Mouse (Mus musculus): ENCODE results near the gene Dpp8. TPM values are rescaled to one million over a fixed set of nuclear protein-coding genes. Genes with fewer than 3 reads are reported as not detected.

Gene Dpp8
- total and polyA plus RNA-seq, 3 experiments, result 36.0 to 53.2 (median 39.9) TPM

GRCm38 (mm10) chr9:65070587-65070986 lies 38.4 kb downstream of the Dpp8 start:
- Histone ChIP-seq H3K4me1 (ENCODE audit: control insufficient read depth in 1 of 2, insufficient read depth in 2 of 2) (peaks cover 7 to 25% of the 10 kb centered on the region in 2 experiments; a peak in 3 of 4 replicates), H3K79me2 (replicated peaks; ENCODE audit: control insufficient read depth, extremely low read depth, insufficient read depth, poor library complexity, severe bottlenecking) (no peaks in the 10 kb centered on the region), H3K27me3 (replicated peaks) (no peaks in the 10 kb centered on the region), H3K27ac (ENCODE audit: insufficient read depth, low read depth) (no peak overlapping the region), H3K9ac (ENCODE audit: insufficient read depth, low read depth) (no peak overlapping the region), H3K4me2 (ENCODE audit: insufficient read depth, low read depth, poor library complexity, severe bottlenecking) (no peak overlapping the region), H3K9me3 (replicated peaks; ENCODE audit: low read length) (no peaks in the 10 kb centered on the region), H3K4me3 (replicated peaks in 1 of 3; ENCODE audit: low read depth in 2 of 3, low read length in 2 of 3, poor library complexity in 1 of 3) (no peak overlapping the region), H3K36me3 (replicated peaks in 1 of 2; ENCODE audit: control insufficient read depth in 1 of 2, insufficient read depth in 1 of 2, low read length in 1 of 2) (peaks cover 46 to 66% of the 10 kb centered on the region in 2 experiments)
- dilution Hi-C loops (cut with MboI; ENCODE audit: extremely low pct_ligation_motif_present, extremely low pct_unique_long_range_greater_than_20kb, low sequenced_read_pairs) (no loop called here), in situ Hi-C loops (cut with MboI; ENCODE audit: low pct_ligation_motif_present, low pct_unique_long_range_greater_than_20kb, low sequenced_read_pairs) (no loop called here)
- no peak for DNase-seq (ENCODE audit: extremely low read depth)
- TF ChIP-seq IRF4 (IDR thresholded peaks at IDR 0.05; ENCODE audit: low read depth, low read length), result no peak
- TF ChIP-seq RAD21 (IDR thresholded peaks at IDR 0.05; ENCODE audit: low read depth, low read length), result no peak
- TF ChIP-seq NRF1 (IDR thresholded peaks at IDR 0.05; ENCODE audit: low read depth, low read length), result no peak
- no peak for TF ChIP-seq JUND (conservative IDR thresholded peaks at IDR 0.05; ENCODE audit: low read depth, low read length)
- no peak for TF ChIP-seq ZNF384 (IDR thresholded peaks at IDR 0.05; ENCODE audit: low read depth, low read length)
- no peak for TF ChIP-seq TBP (conservative IDR thresholded peaks at IDR 0.05; ENCODE audit: low read depth, low read length)
- TF ChIP-seq RCOR1 (conservative IDR thresholded peaks at IDR 0.05; ENCODE audit: low read depth, low read length), result no peak
- no peak for TF ChIP-seq KAT2A (IDR thresholded peaks at IDR 0.05; ENCODE audit: insufficient replicate concordance, low read length)
- TF ChIP-seq EP300 (IDR thresholded peaks at IDR 0.05; ENCODE audit: low read length), result no peak
- no peak for TF ChIP-seq USF2 (conservative IDR thresholded peaks at IDR 0.05; ENCODE audit: low read depth, low read length)
- TF ChIP-seq POLR2A (IDR thresholded peaks at IDR 0.05; ENCODE audit: low read depth, low read length), result no peak
- TF ChIP-seq UBTF (IDR thresholded peaks at IDR 0.05; ENCODE audit: low read depth, low read length), result no peak
- no peak for TF ChIP-seq MXI1 (IDR thresholded peaks at IDR 0.05; ENCODE audit: low read depth, low read length)
- no peak for TF ChIP-seq PAX5 (IDR thresholded peaks at IDR 0.05; ENCODE audit: low read length)
- TF ChIP-seq BHLHE40 (IDR thresholded peaks at IDR 0.05; ENCODE audit: low read depth, low read length), result no peak

- in situ Hi-C loops (cut with MboI; ENCODE audit: low pct_ligation_motif_present, low pct_unique_long_range_greater_than_20kb, low sequenced_read_pairs) (no loop called here), dilution Hi-C loops (cut with MboI; ENCODE audit: extremely low pct_ligation_motif_present, extremely low pct_unique_long_range_greater_than_20kb, low sequenced_read_pairs) (no loop called here)
- Histone ChIP-seq H3K79me2 (replicated peaks; ENCODE audit: control insufficient read depth, extremely low read depth, insufficient read depth, poor library complexity, severe bottlenecking) (no peaks in the 10 kb centered on the region), H3K4me1 (ENCODE audit: control insufficient read depth in 1 of 2, insufficient read depth in 2 of 2) (peaks cover 7 to 53% of the 10 kb centered on the region in 2 experiments; a peak in 3 of 4 replicates), H3K27me3 (replicated peaks) (no peaks in the 10 kb centered on the region), H3K4me3 (replicated peaks in 1 of 3; ENCODE audit: low read depth in 2 of 3, low read length in 2 of 3, poor library complexity in 1 of 3) (no peak overlapping the region), H3K27ac (ENCODE audit: insufficient read depth, low read depth) (peak overlapping the region; percentile 11; the same call in 1 of the 2 replicates), H3K4me2 (ENCODE audit: insufficient read depth, low read depth, poor library complexity, severe bottlenecking) (no peak overlapping the region), H3K9me3 (replicated peaks; ENCODE audit: low read length) (no peaks in the 10 kb centered on the region), H3K9ac (ENCODE audit: insufficient read depth, low read depth) (no peak overlapping the region), H3K36me3 (replicated peaks in 1 of 2; ENCODE audit: control insufficient read depth in 1 of 2, insufficient read depth in 1 of 2, low read length in 1 of 2) (peaks cover 39 to 67% of the 10 kb centered on the region in 2 experiments)
- no peak for TF ChIP-seq POLR2A (IDR thresholded peaks at IDR 0.05; ENCODE audit: low read depth, low read length)
- no peak for TF ChIP-seq CHD2 (IDR thresholded peaks at IDR 0.05; ENCODE audit: low read length)
- TF ChIP-seq JUND (conservative IDR thresholded peaks at IDR 0.05; ENCODE audit: low read depth, low read length), result no peak
- no peak for TF ChIP-seq SIN3A (IDR thresholded peaks at IDR 0.05; ENCODE audit: low read length)
- no peak for TF ChIP-seq MAFK (IDR thresholded peaks at IDR 0.05; ENCODE audit: insufficient replicate concordance, low read length)
- TF ChIP-seq MAX (IDR thresholded peaks at IDR 0.05; ENCODE audit: low read length), result no peak
- no peak for TF ChIP-seq CHD1 (IDR thresholded peaks at IDR 0.05; ENCODE audit: low read depth, low read length)
- TF ChIP-seq MYC (IDR thresholded peaks at IDR 0.05; ENCODE audit: low read depth, low read length), result no peak
- TF ChIP-seq RAD21 (IDR thresholded peaks at IDR 0.05; ENCODE audit: low read depth, low read length), result no peak
- TF ChIP-seq MXI1 (IDR thresholded peaks at IDR 0.05; ENCODE audit: low read depth, low read length), result no peak
- peak; percentile 34 for DNase-seq (ENCODE audit: extremely low read depth)
Observed at GRCm38 (mm10) chr9:65073555-65073954, 41.3 kb downstream of the Dpp8 start.
